Mouse (Mus musculus) regulatory T cell (primary cell): Measurements from ENCODE around the gene Frem2.

ENCODE experiments used
- in situ Hi-C: fragments of 300-600 bp; cut with MboI, MseI; formaldehyde crosslinking; loops from one replicate; pipeline ENCODE4 v1.15.1; 2025; ENCODE audit warnings: high pct_unique_total_duplicates

Gene Frem2

GRCm38 (mm10) chr3:53656878-53657561, at the start of gene Frem2:
Gene Frem2 (minus strand): TSS chr3:53657355.
- in situ Hi-C loops = loop anchor here (10.0 kb wide), 1 partner anchor 998 kb away; no protein-coding TSS in a partner anchor

DNA sequence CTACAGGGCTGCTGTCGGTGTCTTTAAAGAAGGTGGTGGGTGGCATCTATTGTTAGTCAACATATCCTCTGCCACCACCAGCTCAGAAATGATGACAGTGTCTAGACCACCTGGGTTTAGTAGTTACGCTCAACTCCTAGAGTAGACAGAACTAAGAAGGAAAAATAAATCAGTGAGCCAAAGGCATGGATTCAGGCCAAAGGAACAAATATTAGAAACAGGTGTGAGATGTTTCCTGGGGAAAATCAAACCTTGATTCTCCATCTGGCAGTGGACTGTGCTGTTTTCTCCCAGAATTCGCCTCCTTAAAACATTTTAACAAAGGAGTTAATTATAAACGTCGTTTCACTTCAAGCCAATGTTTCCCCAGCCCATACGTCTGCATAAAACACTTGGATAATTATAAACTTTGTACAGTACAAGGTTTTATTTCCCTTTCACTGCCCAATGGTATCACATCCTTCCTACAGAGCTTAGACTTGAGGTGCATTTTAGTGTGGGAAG, 48.9 kb upstream of the Frem2 start:
- in situ Hi-C loops = no loop called here

GRCm38 (mm10) chr3:53703126-53703505, 46.0 kb upstream of the Frem2 start:
- in situ Hi-C loops = no loop called here

DNA sequence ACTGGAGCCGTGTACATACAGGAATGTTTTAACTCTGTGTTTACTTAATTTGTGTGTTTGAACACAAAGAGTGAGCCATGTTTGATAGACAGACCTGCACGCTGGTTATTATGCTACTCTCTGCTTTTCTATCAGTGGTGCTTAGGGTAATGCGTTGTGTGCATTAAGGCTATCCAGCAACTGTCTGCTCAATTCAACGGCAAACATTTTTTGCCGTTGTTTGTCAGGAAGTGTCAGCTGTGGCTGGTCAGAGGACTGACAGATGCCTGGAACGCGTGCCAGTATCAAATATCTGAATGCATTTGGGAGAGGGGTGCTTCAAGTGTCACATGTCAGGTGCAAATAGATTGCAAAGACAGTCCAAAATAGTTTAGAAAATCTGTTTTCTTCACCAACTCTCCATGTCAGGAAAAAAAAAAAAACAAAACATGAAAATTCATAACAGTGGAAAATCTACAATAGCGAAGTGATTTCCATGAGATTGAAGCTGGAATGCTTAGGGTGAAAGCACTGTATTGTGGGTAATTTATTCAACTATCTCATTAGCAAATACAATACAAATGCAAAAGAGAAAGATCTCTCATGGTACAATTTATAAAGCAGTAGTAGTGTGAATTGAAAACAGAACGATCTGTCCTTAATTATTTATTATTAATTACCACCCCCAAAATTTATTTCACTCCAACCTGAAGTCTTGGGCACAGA, 45.4 kb upstream of the Frem2 start:
- in situ Hi-C loops = no loop called here

- in situ Hi-C loops = no loop called here
Observed at GRCm38 (mm10) chr3:53701940-53702339, 44.8 kb upstream of the Frem2 start.

GRCm38 (mm10) chr3:53687776-53688175, 30.6 kb upstream of the Frem2 start:
- in situ Hi-C loops = no loop called here

DNA sequence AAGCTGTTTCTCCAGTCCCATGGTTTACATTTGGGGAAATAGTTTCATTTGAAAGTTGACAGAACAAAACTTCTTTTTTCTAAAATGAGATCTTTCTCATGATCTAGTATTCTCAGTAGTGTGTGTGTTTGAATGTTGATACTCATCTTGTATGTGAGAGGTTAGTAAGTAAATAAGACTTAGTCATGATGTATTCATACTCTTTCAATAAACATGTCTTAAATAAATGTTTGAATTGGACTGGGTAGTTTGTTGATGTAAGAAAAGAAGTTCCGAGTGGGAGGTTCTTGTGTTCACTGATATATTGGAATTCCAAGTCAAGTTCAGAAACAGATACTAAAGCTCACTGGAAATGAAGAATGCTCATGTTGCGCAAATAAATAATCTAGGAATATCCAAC, 25.1 kb upstream of the Frem2 start:
- in situ Hi-C loops = no loop called here

DNA sequence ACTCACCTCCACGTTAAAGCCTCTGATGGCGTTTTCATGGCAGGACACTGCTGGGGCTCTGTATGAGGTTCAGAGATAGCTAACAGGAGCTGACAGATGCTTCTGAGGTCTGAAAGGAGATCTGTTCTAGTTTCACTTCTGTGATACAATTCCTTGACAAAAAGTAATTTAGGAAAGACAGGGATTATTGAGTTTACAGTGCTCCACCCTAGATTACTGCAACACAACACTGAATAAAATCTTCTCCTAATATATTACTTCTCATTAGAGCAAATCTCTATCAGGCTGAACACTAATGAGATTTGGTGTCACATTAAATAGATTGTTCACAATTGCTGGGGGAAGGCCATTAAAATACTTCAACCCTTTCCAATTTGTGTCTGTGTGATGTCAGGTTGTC, 23.7 kb upstream of the Frem2 start:
- in situ Hi-C loops = no loop called here

GRCm38 (mm10) chr3:53674225-53674624, 17.1 kb upstream of the Frem2 start:
- in situ Hi-C loops = no loop called here

- in situ Hi-C loops = no loop called here
Observed at GRCm38 (mm10) chr3:53669736-53670135, 12.6 kb upstream of the Frem2 start.

DNA sequence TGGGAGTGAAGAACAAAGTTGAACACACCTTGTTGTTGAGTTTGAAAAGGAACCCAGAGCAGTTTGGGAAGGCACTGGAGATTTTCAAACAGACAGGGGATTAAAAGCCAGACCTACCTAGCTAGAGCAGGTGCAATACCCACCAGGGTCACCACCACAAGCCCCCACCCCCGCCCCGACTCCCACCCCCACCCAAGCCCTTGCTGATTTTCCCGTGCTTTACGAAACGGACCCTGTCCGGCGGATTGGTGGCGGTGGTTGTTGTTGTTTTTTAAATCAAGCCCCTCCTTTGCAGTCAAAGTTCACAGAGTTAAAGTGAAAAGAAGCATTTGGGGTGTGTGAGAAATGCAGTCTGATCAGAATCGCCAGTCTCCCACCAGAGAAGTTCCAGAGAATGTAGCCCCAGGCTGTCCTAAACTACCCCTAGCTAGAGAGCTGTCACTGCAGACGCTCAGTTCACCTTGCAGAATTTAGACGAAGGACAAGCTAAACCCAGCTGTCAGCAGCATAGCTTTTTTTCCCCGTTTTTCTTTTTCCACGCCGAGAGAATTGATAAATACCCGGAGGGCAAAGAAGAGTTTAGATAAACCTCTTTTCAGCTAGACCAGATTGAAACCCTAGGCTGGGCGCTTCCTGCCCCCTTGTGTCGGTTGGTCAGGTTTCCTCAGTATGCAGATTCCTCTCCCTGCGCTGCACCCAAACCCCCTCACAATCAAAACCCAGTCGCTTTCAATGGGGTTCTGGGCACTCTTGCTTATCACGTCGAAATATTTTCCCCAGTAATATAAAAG, 784 bp upstream of the Frem2 start:
- in situ Hi-C loops = loop anchor here (10.0 kb wide), 1 partner anchor 997 kb away; no protein-coding TSS in a partner anchor

- in situ Hi-C loops = loop anchor here (10.0 kb wide), 1 partner anchor 998 kb away; no protein-coding TSS in a partner anchor
Observed at GRCm38 (mm10) chr3:53656328-53656877, 752 bp downstream of the Frem2 start.

GRCm38 (mm10) chr3:53655343-53655742, 1.8 kb downstream of the Frem2 start:
- in situ Hi-C loops = loop anchor here (10.0 kb wide), 1 partner anchor 999 kb away; no protein-coding TSS in a partner anchor

- in situ Hi-C loops = loop anchor here (10.0 kb wide), 1 partner anchor 1005 kb away; no protein-coding TSS in a partner anchor
Observed at GRCm38 (mm10) chr3:53650003-53650748, 7.0 kb downstream of the Frem2 start.

DNA sequence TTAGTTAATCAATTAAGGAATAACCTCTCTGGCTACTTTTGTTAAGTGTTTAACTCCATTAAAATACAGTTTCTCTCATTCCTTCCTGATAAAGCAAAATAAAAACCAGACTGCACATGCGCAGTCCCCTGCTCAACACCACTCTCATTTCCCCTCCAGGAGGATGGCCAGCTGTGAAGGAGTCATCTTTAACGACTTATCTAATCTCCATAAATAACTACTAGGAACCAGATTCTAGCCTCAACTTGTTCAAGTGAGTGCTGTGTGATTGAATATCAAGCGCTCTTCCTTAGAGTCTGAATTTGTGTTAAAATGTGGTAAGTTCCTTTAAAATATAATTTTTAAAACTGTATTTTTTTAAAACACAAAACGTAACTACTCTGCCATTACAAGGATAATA, 7.7 kb downstream of the Frem2 start:
- in situ Hi-C loops = loop anchor here (5.0 kb wide), 1 partner anchor 48 kb away; no protein-coding TSS in a partner anchor

DNA sequence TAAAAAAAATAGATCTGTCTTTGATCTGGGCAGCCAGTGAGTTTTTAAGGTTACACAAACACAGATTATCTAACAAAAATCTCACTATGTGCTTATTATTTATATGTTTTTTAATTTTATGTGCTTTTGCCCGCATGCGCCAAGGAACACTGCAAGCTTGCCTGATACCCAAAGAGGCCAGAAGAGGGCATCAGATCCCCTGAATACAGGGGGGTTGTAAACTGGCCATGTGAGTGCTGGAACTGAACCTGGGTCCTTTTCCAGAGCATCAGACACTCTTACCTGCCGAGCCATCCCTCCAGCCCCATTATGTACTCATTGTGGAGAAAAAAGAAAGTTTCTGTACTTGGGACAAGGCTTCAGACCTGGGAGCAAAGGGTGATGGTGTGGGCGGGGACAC, 8.3 kb downstream of the Frem2 start:
- in situ Hi-C loops = loop anchor here (5.0 kb wide), 1 partner anchor 48 kb away; no protein-coding TSS in a partner anchor

- in situ Hi-C loops = no loop called here
Observed at GRCm38 (mm10) chr3:53635948-53636347, 21.2 kb downstream of the Frem2 start.

DNA sequence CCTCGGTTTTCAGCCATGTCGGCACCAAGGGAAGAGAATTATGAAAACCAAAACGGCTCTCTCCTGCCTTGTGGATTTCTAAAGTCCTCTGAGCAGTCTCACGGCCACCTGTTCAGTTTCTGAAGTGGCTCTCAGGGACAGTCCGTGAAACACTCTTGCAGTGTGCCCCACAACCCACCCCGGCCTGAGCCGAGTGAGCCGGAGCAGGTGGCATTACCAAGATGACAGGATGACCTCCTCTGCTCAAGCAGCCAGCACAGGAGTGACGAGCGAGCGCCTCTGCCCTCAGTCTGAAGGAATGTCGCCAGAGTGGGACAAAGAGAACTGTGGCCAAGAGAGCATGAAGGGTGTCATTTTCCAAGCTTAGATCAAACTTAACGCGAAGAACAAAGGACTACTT, 26.0 kb downstream of the Frem2 start:
- in situ Hi-C loops = no loop called here

DNA sequence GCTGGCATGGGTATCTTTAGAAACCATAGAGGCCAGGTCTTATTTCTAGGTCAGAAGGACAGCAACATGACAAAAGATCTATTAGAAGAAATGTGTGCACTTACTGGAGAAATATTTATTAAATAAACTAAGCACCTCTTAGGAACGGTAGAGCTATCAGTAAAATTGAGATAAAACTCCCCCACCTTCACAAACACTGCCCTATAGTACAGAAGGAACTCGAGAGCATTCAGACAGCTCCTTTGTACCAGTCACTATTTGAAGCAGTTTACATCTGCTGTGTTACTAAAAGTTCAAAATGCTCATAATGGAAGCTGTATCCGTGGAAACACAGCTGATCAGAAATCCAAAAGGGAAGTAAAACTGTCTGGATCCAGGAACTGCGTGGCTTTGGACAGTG, 26.5 kb downstream of the Frem2 start:
- in situ Hi-C loops = no loop called here

DNA sequence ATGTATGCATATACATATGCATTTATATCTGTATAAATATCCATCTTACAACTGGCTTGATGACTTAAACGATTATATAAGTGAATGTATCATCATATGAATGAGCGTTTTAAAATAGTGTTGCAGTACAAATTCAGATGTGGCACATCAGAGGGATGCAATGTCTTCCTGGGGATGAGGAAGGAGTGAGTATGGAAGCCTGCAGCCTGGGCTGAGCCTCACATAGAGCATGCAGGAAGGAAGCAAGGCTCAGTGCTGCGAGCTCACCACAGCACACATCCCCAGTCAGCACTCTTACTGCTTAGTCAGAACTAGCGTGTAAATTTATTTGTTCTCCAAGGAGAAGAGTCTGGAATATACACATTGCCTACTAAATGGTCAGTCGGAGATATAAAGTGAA, 27.2 kb downstream of the Frem2 start:
- in situ Hi-C loops = no loop called here

GRCm38 (mm10) chr3:53623222-53623621, 33.9 kb downstream of the Frem2 start:
- in situ Hi-C loops = no loop called here
